ENCODE assay signal across 8 mouse cellular contexts in genomic region chr10:81644162-81644561, GRCm38 (mm10). TPM values are rescaled to one million over a fixed set of nuclear protein-coding genes. Genes with fewer than 3 reads are reported as not detected.
A peak's percentile ranks its signal among the peaks of the same experiment; 100 is the strongest.
DNase-seq lines count a peak whose midpoint lies in the region; ATAC-seq and TF ChIP-seq lines count a peak whose summit lies in the region.

No protein-coding gene starts in this region.

- no peak for ATAC-seq in cerebellum, adult (ENCODE audit: insufficient number of reproducible peaks, low FRiP score, low TSS enrichment)
- no peak for ATAC-seq in lung, embryonic 16.5 days (ENCODE audit: low read depth)
- ATAC-seq in limb, embryonic 12.5 days (ENCODE audit: insufficient number of reproducible peaks, insufficient read depth, low FRiP score, low TSS enrichment, low read depth), result peak; percentile 17; the same call in 1 of the 2 replicates

- DNase-seq in cerebellum, adult 11-12 months, result peak; percentile 31
- no peak for DNase-seq in lung, postnatal 14 days
- DNase-seq in MN1 (ENCODE audit: low spot score), result no peak
- DNase-seq in right cerebral cortex, adult 2 months (ENCODE audit: low spot score in 2 of 2), result no peak

- peak overlapping the region; percentile 97 for H3K9ac ChIP-seq in lung, embryonic 16.5 days (ENCODE audit: low read length)
- H3K9ac ChIP-seq in limb, embryonic 12.5 days (replicated peaks), result peak overlapping the region; percentile 93

- TF ChIP-seq POLR2A in small intestine, adult 2 months (IDR thresholded peaks at IDR 0.05; ENCODE audit: low read depth, low read length), result no peak

- 56% methylated on average over 2 of the region's 2 CpGs for WGBS in lung, embryonic 16.5 days
- 54% methylated on average over 2 of the region's 2 CpGs for WGBS in limb, embryonic 12.5 days
- 44% methylated on average over 2 of the region's 2 CpGs for WGBS in small intestine, adult 2 months

- H3K4me1 ChIP-seq in lung, embryonic 16.5 days (replicated peaks; ENCODE audit: control insufficient read depth, insufficient read depth, low read length), result peaks cover 12% of the 10 kb centered on the region
- peaks cover 20% of the 10 kb centered on the region for H3K4me1 ChIP-seq in limb, embryonic 12.5 days (replicated peaks)
- H3K4me1 ChIP-seq in small intestine, adult 2 months (ENCODE audit: control insufficient read depth, insufficient read depth, insufficient read length, low read length), result peaks cover 9% of the 10 kb centered on the region; the same call in 1 of the 2 replicates

- peak overlapping the region; percentile 96; the same call in 1 of the 2 replicates for H3K27ac ChIP-seq in lung, embryonic 16.5 days (ENCODE audit: low read length)
- H3K27ac ChIP-seq in limb, embryonic 12.5 days, result peak overlapping the region; percentile 98
- H3K27ac ChIP-seq in small intestine, adult 2 months (ENCODE audit: insufficient read depth, low read depth, low read length), result no peak overlapping the region

- no peak for TF ChIP-seq CTCF in small intestine, adult 2 months (IDR thresholded peaks at IDR 0.05; ENCODE audit: extremely low read depth, insufficient read length, insufficient replicate concordance, low read depth, low read length)

- H3K4me3 ChIP-seq in lung, embryonic 16.5 days (ENCODE audit: low read length), result peak overlapping the region; percentile 85
- H3K4me3 ChIP-seq in limb, embryonic 12.5 days (replicated peaks), result peak overlapping the region; percentile 70
- H3K4me3 ChIP-seq in small intestine, adult 2 months (ENCODE audit: low read depth, low read length), result peak overlapping the region; percentile 85

- H3K4me2 ChIP-seq in lung, embryonic 16.5 days (ENCODE audit: low read depth, low read length), result peak overlapping the region; percentile 92
- H3K4me2 ChIP-seq in limb, embryonic 12.5 days, result peak overlapping the region; percentile 85

- no peaks in the 10 kb centered on the region for H3K36me3 ChIP-seq in lung, embryonic 16.5 days (ENCODE audit: control insufficient read depth, insufficient read depth, low read length)
- no peaks in the 10 kb centered on the region for H3K36me3 ChIP-seq in limb, embryonic 12.5 days
- no peaks in the 10 kb centered on the region for H3K36me3 ChIP-seq in small intestine, adult 2 months (ENCODE audit: control insufficient read depth, insufficient read depth, low read length)

- no peaks in the 10 kb centered on the region for H3K27me3 ChIP-seq in lung, embryonic 16.5 days (ENCODE audit: control insufficient read depth, insufficient read depth, low read depth, low read length)
- H3K27me3 ChIP-seq in limb, embryonic 12.5 days, result no peaks in the 10 kb centered on the region
- no peaks in the 10 kb centered on the region for H3K27me3 ChIP-seq in small intestine, adult 2 months (ENCODE audit: control insufficient read depth, insufficient read depth, low read length)

- no peaks in the 10 kb centered on the region for H3K9me3 ChIP-seq in lung, embryonic 16.5 days (ENCODE audit: control insufficient read depth, low read length)
- H3K9me3 ChIP-seq in limb, embryonic 12.5 days, result no peaks in the 10 kb centered on the region

RNA-seq across cellular contexts. Expression of gene Gm10778, which starts 4.7 kb away (rescaled TPM):
- 4.8 and 5.0 TPM in 2 replicates for polyA plus RNA-seq in lung, embryonic 16.5 days (2015; fragmentation: Nextera tagmentation; extraction: Ambion mirVana)
- 4.9 and 5.1 TPM in 2 replicates for polyA plus RNA-seq in limb, embryonic 12.5 days (2016; fragmentation: Nextera tagmentation; extraction: Ambion mirVana)
- 0.04 and 0.08 TPM in 2 replicates for polyA plus RNA-seq in small intestine, adult 2 months (2012; rRNA removed)

RNA-seq across cellular contexts. Expression of gene Ankrd24, which starts 15.8 kb away (rescaled TPM):
- polyA plus RNA-seq in lung, embryonic 16.5 days (2015; fragmentation: Nextera tagmentation; extraction: Ambion mirVana), result 8.5 and 9.2 TPM in 2 replicates
- polyA plus RNA-seq in limb, embryonic 12.5 days (2016; fragmentation: Nextera tagmentation; extraction: Ambion mirVana), result 10.1 and 10.4 TPM in 2 replicates
- 11.3 and 24.2 TPM in 2 replicates for polyA plus RNA-seq in small intestine, adult 2 months (2012; rRNA removed)

RNA-seq across cellular contexts. Expression of gene Sirt6, which starts 16.6 kb away (rescaled TPM):
- polyA plus RNA-seq in lung, embryonic 16.5 days (2015; fragmentation: Nextera tagmentation; extraction: Ambion mirVana), result 38.0 and 40.0 TPM in 2 replicates
- 55.8 and 57.5 TPM in 2 replicates for polyA plus RNA-seq in limb, embryonic 12.5 days (2016; fragmentation: Nextera tagmentation; extraction: Ambion mirVana)
- polyA plus RNA-seq in small intestine, adult 2 months (2012; rRNA removed), result 16.4 and 34.7 TPM in 2 replicates

RNA-seq across cellular contexts. Expression of gene BC025920, which starts 38.1 kb away (rescaled TPM):
- polyA plus RNA-seq in lung, embryonic 16.5 days (2015; fragmentation: Nextera tagmentation; extraction: Ambion mirVana), result 0.24 and 0.98 TPM in 2 replicates
- 2.0 and 2.2 TPM in 2 replicates for polyA plus RNA-seq in limb, embryonic 12.5 days (2016; fragmentation: Nextera tagmentation; extraction: Ambion mirVana)
- 0.33 and 0.58 TPM in 2 replicates for polyA plus RNA-seq in small intestine, adult 2 months (2012; rRNA removed)

RNA-seq across cellular contexts. Expression of gene Tle6, which starts 43.3 kb away (rescaled TPM):
- polyA plus RNA-seq in lung, embryonic 16.5 days (2015; fragmentation: Nextera tagmentation; extraction: Ambion mirVana), result 30.1 and 33.8 TPM in 2 replicates
- 15.2 TPM in 2 replicates for polyA plus RNA-seq in limb, embryonic 12.5 days (2016; fragmentation: Nextera tagmentation; extraction: Ambion mirVana)
- polyA plus RNA-seq in small intestine, adult 2 months (2012; rRNA removed), result 7.3 and 34.4 TPM in 2 replicates
